Mouse (Mus musculus): ENCODE measurements around the gene Gm20532. TPM values are rescaled to one million over a fixed set of nuclear protein-coding genes. Genes with fewer than 3 reads are reported as not detected.

Gm20532 gene
- total and polyA plus RNA-seq, 3 experiments = 0.15 TPM; not detected in 2

DNA sequence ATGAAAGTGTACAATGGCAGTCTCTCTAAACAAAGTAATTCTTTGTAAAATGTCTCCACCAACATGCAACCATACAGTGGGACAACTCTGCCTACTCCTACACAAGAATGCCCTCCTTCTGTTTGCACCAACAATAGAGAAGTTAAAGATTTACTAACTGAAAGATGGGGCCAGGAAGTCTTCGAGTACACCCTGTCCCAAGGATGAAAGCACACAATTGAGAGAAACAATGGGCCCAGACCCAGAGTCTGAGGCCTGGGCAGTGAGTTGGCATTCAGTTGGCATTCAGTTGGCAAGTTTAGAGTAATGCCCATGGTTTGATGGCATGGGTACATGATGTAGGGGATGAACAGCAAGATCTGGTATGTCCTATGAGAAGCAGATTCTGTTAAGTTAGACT, 68.2 kb downstream of the Gm20532 start:
- Histone ChIP-seq H3K9me3 (replicated peaks; ENCODE audit: insufficient read depth, low read length) (no peaks in the 10 kb centered on the region), H3K4me3 (ENCODE audit: control insufficient read depth in 1 of 2, insufficient read depth in 1 of 2, low read depth in 2 of 2, low read length in 2 of 2) (no peak overlapping the region), H3K27ac (ENCODE audit: control insufficient read depth, low read depth, low read length) (no peak overlapping the region), H3K79me2 (ENCODE audit: control insufficient read depth, insufficient read depth, low read length, poor library complexity) (no peaks in the 10 kb centered on the region), H3K4me1 (ENCODE audit: control insufficient read depth in 1 of 2, insufficient read depth in 2 of 2, low read length in 2 of 2) (no peaks in the 10 kb centered on the region), H3K36me3 (ENCODE audit: control insufficient read depth in 1 of 2, insufficient read depth in 2 of 2, low read length in 2 of 2) (no peaks in the 10 kb centered on the region), H3K9ac (ENCODE audit: control insufficient read depth, low read depth, low read length, poor library complexity, severe bottlenecking) (no peak overlapping the region), H3K27me3 (ENCODE audit: control insufficient read depth in 1 of 2, insufficient read depth in 2 of 2, low read length in 2 of 2) (peaks cover 3 to 4% of the 10 kb centered on the region in 2 experiments; a peak in 2 of 4 replicates)
- DNase-seq (ENCODE audit: low read depth, low spot score) = no peak
- TF ChIP-seq BHLHE40 (IDR thresholded peaks at IDR 0.05; ENCODE audit: borderline replicate concordance, low read depth, low read length) (no peak), MYB (IDR thresholded peaks at IDR 0.05; ENCODE audit: low read depth, low read length) (no peak), RAD21 (IDR thresholded peaks at IDR 0.05; ENCODE audit: low read depth, low read length) (no peak), KAT2A (conservative IDR thresholded peaks at IDR 0.05; ENCODE audit: low read depth, low read length) (no peak), GATA1 (IDR thresholded peaks at IDR 0.05; ENCODE audit: low read depth, low read length) (no peak), ZMIZ1 (IDR thresholded peaks at IDR 0.05; ENCODE audit: low read depth, low read length) (no peak), MEF2A (IDR thresholded peaks at IDR 0.05; ENCODE audit: extremely low read depth, insufficient replicate concordance, low read depth, low read length, poor library complexity, severe bottlenecking) (no peak), MAX (IDR thresholded peaks at IDR 0.05; ENCODE audit: low read length) (no peak), MXI1 (IDR thresholded peaks at IDR 0.05; ENCODE audit: low read depth, low read length) (no peak), ZC3H11A (IDR thresholded peaks at IDR 0.05; ENCODE audit: low read depth, low read length) (no peak), MYC (IDR thresholded peaks at IDR 0.05; ENCODE audit: low read depth, low read length) (no peak), ELF1 (IDR thresholded peaks at IDR 0.05; ENCODE audit: low read depth, low read length) (no peak), CTCF (IDR thresholded peaks at IDR 0.05 in 2 of 3, conservative IDR thresholded peaks at IDR 0.05 in 1 of 3; ENCODE audit: control insufficient read depth in 1 of 3, insufficient read depth in 1 of 3, low read depth in 2 of 3, low read length in 3 of 3, poor library complexity in 1 of 3, severe bottlenecking in 1 of 3) (no peak), POLR2AphosphoS2 (IDR thresholded peaks at IDR 0.05; ENCODE audit: low read length) (no peak), EP300 (IDR thresholded peaks at IDR 0.05; ENCODE audit: low read depth in 1 of 2, low read length in 2 of 2) (no peak), ETS1 (IDR thresholded peaks at IDR 0.05; ENCODE audit: low read depth, low read length) (no peak), POLR2A (IDR thresholded peaks at IDR 0.05; ENCODE audit: control insufficient read depth in 1 of 2, insufficient read depth in 1 of 2, low read depth in 1 of 2, low read length in 2 of 2, poor library complexity in 1 of 2) (no peak)

DNA sequence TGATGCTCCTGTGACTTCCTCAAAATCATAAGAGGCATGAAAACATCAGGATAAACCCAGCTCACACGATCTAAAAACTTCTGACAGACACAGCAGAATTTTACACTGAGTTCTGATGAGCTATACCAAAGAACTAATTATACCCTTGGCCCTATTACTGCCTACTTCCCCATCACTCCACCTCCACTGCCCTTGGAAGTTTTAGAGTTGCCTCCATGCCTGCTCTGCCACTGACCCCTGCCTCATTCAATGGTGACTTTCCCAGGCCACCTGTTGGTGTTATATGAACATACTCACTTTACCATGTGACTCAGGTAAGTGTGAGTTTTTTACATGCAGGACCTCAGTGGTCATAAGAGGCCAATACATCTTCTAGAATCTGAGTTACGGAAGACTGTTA, 71.0 kb downstream of the Gm20532 start:
- Histone ChIP-seq H3K9me3 (replicated peaks; ENCODE audit: insufficient read depth, low read length) (no peaks in the 10 kb centered on the region), H3K27ac (ENCODE audit: control insufficient read depth, low read depth, low read length) (no peak overlapping the region), H3K36me3 (ENCODE audit: control insufficient read depth in 1 of 2, insufficient read depth in 2 of 2, low read length in 2 of 2) (no peaks in the 10 kb centered on the region), H3K4me1 (ENCODE audit: control insufficient read depth in 1 of 2, insufficient read depth in 2 of 2, low read length in 2 of 2) (no peaks in the 10 kb centered on the region), H3K27me3 (ENCODE audit: control insufficient read depth in 1 of 2, insufficient read depth in 2 of 2, low read length in 2 of 2) (peaks cover 4 to 5% of the 10 kb centered on the region in 2 experiments; a peak in 3 of 4 replicates), H3K9ac (ENCODE audit: control insufficient read depth, low read depth, low read length, poor library complexity, severe bottlenecking) (no peak overlapping the region), H3K4me3 (ENCODE audit: control insufficient read depth in 1 of 2, insufficient read depth in 1 of 2, low read depth in 2 of 2, low read length in 2 of 2) (no peak overlapping the region), H3K79me2 (ENCODE audit: control insufficient read depth, insufficient read depth, low read length, poor library complexity) (no peaks in the 10 kb centered on the region)
- TF ChIP-seq MXI1 (IDR thresholded peaks at IDR 0.05; ENCODE audit: low read depth, low read length) = no peak
- no peak for TF ChIP-seq E2F4 (IDR thresholded peaks at IDR 0.05; ENCODE audit: borderline replicate concordance, low read depth, low read length)
- TF ChIP-seq USF2 (IDR thresholded peaks at IDR 0.05; ENCODE audit: borderline replicate concordance in 1 of 2, insufficient read depth in 1 of 2, low read depth in 1 of 2, low read length in 2 of 2) = no peak
- TF ChIP-seq MAX (IDR thresholded peaks at IDR 0.05; ENCODE audit: low read length) = no peak
- TF ChIP-seq HCFC1 (IDR thresholded peaks at IDR 0.05; ENCODE audit: low read depth, low read length) = no peak
- DNase-seq (ENCODE audit: low read depth, low spot score) = no peak
